Mouse (Mus musculus): ENCODE data around the gene Sorbs1.

The Sorbs1 gene

DNA sequence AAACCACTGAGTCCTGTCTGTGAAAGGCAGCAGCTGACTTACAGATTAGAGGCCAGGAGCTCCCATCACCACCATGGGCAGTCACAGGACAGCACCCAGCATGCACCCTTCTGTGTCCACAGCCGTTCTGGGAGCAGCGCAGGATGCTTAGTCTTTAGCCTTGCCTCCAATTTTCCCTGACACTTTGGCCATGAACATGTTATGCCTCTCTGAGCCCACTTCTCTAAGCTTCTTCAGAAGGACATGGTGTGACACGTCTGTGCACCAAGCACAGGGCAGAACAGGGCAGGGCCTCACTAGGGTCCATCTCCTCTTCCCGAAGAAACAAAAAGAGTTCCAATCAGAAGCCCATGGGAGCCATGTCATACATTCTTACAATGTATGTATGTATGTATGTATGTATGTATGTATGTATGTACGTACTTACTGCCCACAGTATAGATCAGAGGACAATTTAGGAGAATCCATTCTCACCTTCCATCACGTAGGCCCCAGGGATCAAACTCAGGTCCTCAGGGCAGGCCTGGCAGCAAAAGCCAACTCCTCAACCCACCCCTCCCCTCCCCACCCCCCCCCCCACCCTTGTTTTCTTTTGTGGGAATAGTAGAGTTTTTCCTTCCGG, 266.8 kb downstream of the Sorbs1 start:
- in situ Hi-C loops (cut with MboI; ENCODE audit: low pct_unique_long_range_greater_than_20kb in 1 of 2, low sequenced_read_pairs in 2 of 2, unreplicated experiment in 1 of 2) = loop anchor here in 1 of 2 experiments (25.0 kb wide), 1 partner anchor 1259 kb away; no protein-coding TSS in a partner anchor
